Mouse (Mus musculus) 3T3-L1 (cell line): ENCODE data around the gene Syt13.

Experiments
- DNase-seq: peaks from one replicate; pipeline ENCODE4 v3.0.0-alpha.2; 2015; ENCODE audit warnings: low read depth, low spot score

Syt13 gene

GRCm38 (mm10) chr2:92958640-92959039 lies 43.7 kb downstream of the Syt13 start:
- DNase-seq, result peak; percentile 50

DNA sequence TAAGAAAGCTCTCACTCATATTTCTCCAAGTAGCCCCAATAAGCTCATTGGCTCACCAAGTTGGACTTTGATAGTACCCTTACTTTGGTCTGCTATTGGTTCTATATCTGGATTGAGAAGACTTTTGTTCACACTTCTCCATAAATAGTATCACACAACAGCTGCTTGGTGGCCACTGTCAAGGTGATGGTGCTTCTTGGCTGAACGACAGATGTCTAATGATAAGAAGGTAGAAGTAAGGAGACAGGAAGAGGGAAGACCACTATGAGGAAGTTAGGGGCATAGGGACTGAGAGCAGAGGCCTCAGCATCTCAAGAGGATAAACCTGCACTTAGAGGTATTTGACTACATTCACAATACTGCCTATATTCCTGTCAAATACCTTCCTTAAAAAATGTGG lies 49.4 kb downstream of the Syt13 start:
- DNase-seq, result no peak

- DNase-seq, result no peak
Measured at GRCm38 (mm10) chr2:92966257-92966656, 51.4 kb downstream of the Syt13 start.

DNA sequence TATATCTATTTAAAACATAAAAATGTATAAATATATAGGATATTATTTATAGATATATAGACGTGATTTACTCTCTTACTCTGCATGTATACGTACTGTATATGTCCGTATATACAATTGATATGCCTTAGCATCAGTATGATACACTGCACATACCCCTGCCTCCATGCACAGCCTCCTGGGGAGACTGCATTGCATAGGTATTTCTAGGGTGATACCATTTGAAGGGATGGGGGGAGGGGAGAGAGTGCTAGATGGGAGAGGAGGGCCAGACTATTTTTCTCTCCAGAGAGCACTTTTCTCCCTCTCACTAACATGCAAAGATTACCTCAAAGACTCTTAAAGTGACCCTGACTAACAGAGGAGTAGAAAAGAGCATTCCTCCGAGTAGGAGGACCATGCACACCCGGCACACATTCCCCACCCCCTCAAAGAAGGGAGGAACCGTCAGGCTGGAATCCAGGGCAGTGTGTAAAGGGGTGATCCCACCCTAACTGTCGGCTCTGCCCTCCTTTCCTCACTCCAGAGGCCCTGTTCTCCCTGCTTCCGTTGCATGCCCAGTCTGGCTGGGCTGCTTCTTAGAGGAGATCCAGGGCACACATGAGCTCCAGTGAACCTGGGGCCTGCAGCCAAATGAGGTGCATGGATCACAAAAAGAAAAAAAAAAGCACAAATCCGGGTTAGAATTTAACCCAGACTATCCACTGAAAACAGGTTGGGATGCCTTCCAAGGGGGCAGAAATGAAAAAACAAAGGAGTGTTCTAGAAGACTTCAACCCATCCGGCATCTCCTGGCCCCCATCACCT lies 52.3 kb downstream of the Syt13 start:
- no peak for DNase-seq

- DNase-seq, result no peak
Measured at GRCm38 (mm10) chr2:92967839-92968166, 52.9 kb downstream of the Syt13 start.

DNA sequence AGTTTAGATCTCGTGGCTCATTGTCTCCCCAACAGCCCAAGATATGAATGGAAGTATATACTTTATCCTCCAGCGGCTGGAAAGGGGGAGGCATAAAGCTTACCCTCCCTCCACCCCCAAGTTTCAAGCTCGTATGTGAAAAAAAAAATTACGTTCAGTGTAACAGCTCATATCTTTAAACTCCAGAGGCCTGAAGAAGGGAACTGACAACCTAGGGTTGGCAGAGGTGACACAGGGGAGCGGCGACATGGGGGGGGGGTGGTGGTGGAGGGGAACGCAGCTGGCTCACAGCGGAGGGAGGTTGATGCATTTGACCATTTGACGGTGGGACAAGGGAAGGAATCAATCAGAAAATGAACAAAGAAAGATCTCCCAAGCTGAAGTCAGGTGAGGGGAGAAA lies 56.2 kb downstream of the Syt13 start:
- DNase-seq, result no peak

DNA sequence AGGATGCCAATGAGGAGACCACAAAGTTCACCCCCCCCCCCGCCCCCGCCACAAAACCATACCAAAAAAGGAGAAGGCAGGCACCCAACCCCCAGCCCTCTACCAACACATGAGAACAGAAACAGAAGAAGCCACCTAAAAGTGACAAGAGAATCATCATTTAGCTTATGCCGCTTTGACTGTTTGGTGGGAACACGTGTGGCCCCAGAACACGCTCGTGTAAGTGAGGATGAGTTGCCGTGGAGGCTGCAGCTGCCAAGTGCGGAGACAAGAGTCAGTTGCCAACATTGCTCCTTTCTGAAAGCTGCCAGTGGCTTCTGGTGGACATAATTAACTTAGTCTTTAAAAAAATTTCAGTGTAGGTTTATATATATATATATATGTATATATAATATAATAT lies 56.6 kb downstream of the Syt13 start:
- DNase-seq, result no peak

- no peak for DNase-seq
Measured at GRCm38 (mm10) chr2:92972071-92972470, 57.2 kb downstream of the Syt13 start.

DNA sequence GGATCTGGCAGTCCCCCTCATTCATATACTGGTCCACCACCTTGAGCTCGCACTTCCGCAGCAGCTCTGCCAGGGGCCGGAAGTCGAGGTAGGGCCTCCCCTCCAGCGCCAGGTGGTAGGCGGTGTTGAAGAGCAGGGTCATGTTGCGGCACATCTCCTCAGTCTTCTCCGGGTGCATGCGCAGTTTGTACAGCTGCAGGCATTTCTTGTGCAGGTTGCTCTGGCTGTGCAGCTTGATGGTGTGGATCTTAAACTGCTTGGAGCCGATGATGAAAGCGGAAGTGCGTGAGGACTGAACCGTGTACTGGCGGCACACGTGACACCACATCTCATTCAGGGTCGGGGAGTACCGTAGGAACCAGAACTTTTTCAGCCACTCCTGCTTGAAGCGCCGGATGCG lies 58.7 kb downstream of the Syt13 start:
- DNase-seq, result no peak

GRCm38 (mm10) chr2:92975031-92975790 lies 60.3 kb downstream of the Syt13 start:
- peak; percentile 65 for DNase-seq

DNA sequence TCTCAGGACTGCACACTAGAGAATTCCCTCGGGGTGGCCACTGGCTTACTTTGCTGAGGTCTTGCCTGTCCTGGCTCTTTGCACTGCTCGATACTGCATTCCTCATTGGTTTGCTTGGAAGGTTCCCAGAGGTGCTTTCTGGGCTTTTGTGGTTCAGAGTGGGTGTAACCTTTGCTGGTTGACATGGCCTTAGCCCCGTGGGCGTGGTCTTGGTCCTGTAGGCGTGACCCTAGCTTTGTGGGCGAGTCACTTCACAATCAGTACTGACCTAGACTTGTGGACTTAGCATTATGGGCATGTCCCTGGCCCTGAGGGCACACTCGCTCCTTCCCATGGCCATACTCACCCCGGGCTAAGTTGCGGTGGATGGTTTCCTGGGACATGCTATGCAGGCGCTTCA lies 65.3 kb downstream of the Syt13 start:
- DNase-seq, result peak; percentile 62

DNA sequence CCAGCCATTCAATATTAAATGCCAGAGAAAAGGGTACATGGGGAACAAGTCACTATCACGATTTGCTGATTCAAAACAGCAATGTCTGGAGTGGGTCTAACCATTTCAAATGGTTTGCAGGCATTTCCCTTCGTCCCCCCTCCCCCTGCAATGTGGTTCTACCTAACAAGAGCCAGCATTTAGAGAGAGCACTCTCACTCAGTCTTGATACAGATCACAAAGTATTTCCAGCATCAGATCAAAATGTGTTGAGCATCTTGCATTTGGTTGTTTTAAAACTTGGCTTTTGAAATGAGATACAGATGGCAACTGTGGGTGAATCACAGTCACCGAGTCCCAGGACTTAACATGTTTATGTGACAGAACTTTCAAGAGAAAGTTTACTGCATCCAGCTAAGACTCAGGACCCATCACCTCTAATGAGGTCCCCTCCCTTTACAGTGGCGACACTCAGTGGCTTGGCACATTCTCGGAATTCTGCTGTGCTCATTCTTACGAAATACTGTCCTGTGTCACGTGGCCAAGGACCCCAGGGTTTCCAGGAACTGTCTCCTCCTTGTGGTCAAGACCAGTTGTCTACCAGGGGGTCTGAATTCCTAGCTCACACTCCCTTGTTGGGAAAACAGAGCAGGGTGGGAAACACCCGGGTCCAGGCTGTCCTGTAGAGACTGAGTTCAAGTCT lies 67.8 kb downstream of the Syt13 start:
- DNase-seq, result peak; percentile 33

- no peak for DNase-seq
Measured at GRCm38 (mm10) chr2:92983273-92983620, 68.3 kb downstream of the Syt13 start.

DNA sequence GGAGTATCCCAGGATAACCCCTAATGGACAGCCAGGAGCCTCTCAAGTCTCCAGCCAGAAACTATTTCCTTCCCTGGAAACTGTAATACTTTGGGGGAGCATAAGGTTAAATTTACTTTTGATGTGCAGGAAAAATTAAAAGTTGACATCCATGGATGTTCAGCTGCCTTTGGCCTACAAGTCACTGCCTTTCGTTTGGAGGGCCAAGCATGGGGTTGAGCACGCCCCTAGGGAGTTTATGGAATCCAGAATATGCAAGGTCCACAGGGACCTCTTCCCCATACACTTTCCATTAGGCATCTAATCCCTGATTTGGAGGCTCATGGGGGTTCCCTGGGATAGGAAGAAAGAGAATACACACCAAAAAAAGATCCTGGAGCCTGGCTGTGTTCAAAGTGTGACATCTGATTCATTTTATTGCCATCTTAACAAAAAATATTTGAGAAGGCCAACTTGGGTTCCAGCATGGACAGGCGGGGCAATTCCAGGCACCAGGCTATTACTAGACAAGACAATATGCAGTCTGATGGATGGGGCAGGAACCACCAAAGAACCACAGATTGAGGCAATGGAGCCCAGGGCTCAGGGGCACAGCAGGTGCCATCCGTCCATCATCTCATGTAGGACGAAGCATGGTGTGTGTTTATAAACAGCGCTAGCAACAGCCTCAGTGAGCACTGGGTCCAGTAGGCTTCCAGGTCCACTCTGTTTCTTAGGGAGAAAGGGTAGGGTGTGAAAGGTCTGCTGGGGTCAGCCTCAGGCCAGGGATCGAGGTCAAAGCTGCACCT lies 69.6 kb downstream of the Syt13 start:
- peak; percentile 32 for DNase-seq

GRCm38 (mm10) chr2:92985171-92985570 lies 70.3 kb downstream of the Syt13 start:
- DNase-seq, result no peak

DNA sequence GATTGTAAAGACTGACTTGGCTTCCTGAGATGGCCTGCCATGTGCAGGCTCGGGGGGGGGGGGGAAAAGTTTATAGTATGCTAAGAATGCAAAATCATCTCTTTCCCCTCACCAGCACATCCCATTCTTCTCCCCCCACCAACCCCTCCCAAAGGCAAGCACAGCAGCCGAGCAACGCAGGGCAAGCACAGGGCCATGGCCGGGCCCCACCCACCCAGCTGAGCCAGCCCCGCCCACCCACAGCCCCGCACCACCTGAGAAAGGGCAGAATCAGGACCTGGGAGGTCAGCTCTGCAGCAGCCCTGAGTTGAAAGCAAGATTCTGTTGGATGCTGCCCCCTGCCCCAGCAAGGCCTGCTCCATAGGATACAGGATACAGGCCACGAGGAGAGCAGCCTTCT lies 70.7 kb downstream of the Syt13 start:
- no peak for DNase-seq

GRCm38 (mm10) chr2:92987108-92987618 lies 72.3 kb downstream of the Syt13 start:
- DNase-seq, result peak; percentile 50

DNA sequence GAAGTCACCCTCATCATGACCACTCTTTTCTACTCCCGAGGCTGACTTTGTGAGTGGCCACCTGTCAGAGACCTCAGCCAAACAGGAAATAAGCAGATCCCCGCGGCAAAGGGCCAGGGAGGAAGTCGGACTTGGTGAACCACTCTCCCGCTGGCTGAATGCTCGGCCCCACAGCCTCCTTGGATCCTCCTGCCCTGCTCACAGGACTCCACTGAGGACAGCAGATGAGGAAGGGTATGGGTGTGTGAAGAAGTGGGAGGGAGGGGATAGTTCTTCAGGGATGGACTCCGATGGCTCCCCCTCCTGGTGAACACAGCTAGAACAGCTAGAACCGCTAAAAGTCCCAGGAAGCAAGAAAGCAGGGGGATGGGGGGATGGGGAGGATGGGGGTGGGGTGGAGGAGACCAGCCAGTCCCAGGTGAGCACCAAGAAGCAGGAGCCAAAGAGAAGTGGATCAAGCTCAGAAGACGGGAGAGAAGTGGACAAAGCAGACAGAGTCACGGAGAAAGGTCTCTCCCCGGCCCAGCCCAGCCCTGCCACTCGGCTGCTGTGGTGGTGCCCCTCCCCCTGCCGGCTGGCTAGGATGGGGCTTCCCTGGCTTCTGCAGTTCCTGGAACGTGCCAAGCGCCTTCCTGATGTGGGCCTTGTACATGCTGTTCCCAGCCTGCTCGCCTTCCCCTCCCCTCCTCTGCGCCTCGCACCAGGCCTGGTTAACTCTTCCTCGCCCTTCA lies 73.2 kb downstream of the Syt13 start:
- DNase-seq, result no peak

DNA sequence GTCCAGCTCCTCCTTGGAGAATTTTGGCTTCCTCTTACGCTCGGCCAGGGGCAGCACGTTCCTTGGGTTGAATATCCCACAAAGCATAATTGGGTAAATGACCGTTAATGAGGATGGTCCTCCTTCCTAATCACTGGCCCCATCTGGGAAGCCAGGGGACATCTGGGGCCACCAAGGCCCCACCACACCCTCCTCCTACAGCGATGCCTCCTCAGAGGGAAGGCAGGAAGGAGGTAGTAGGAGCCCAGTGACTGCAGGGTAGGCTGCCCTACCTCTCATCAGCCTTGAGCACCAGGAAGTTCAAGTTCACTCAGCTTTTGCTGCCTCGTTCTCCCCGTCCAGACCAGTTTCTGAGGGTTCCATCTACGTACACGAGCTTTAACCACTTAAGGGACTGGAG lies 74.7 kb downstream of the Syt13 start:
- DNase-seq, result no peak

DNA sequence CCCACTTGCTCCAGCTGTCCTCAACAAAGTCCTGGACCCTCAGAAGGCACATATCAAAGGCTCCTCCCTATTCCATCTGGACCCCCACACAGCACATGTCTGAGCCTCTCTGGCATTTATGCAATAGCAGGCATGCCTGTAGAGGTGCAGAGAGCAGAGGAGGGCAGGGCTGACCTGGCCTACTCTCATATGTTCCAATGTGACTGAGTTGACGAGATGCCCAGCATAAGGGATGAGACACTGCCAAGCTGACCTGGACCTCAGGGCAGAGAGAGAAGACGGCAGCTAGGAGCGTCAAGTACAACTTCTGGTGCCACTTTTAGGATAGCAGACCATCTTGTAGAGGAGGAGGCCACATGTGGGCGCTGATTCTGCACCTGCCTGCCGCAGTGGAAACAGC lies 77.1 kb downstream of the Syt13 start:
- no peak for DNase-seq

DNA sequence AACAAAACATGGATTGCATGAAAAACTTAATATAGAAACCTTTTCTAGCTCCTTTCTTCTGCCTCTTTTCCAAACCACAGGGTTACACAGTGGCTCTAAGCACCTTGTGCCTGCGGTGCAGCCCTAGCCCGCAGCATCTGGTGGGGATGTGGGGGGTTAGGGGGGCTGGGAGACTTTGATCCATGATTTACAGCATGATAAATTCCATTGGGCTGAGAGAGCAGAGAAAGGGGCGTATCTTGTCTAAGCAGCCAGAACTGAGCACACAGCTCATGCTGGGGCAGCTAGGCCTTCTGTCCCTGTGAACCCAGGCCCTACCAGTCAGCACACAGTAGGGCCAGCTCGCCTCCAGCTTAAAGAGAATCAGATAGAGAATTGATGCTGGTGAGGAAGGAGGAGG lies 90.1 kb downstream of the Syt13 start:
- no peak for DNase-seq
